Mouse (Mus musculus) cerebellum, postnatal 14 days (tissue): ENCODE data around the gene Cox19.
"Not testable (repeated sequence)": the region's sequence is repeated elsewhere in the genome, so short reads cannot be mapped to it uniquely, and the experiment has no call there.

Source experiments
- DNase-seq, 2 experiments: peaks; one replicate each; pipeline ENCODE4 v3.0.0; 2021; ENCODE audit warnings: mixed read lengths in 2 of 2

Gene Cox19

DNA sequence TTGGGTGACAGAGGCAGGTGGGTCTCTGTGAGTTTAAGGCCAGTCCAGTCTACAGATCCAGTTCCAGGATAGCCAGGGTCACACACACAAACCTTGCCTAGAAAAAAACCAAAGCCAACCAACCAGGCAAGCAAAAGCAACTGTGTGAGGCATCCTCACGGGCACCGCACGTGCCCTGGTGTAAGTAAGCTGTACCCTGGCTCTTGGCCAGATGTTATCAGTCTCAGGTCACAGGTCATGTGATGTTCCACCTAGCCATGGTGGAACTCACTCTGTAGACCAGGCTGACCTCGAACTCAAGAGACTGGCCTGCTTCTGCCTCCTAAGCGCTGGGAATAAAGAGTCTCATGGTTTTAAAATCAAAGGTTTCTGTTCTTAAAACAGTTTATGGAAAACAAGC lies 8.0 kb upstream of the Cox19 start:
- no peak for DNase-seq

DNA sequence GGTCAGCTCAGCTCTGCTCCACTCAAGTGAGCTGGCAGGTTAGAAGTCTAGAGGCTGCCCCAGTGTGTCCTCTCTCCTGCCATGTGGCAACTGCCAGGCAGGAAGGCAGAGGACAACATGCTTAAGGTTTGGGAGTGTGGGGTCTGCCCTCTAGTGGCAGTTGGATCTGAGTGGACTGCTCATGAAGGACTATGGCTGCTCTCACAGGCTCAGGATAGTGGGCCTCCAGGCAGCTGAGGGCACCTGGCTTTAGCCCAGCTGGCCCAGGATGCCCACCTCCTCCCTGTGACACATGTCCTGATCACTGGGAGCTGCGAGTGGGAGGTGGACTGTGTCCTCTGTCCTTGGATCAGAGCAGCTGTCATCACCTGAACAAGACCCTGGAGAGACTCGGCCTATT lies 7.4 kb upstream of the Cox19 start:
- DNase-seq: peak; percentile 74 to 82

GRCm38 (mm10) chr5:139355235-139355772 lies 4.1 kb upstream of the Cox19 start:
- DNase-seq: peak; percentile 94 to 96

DNA sequence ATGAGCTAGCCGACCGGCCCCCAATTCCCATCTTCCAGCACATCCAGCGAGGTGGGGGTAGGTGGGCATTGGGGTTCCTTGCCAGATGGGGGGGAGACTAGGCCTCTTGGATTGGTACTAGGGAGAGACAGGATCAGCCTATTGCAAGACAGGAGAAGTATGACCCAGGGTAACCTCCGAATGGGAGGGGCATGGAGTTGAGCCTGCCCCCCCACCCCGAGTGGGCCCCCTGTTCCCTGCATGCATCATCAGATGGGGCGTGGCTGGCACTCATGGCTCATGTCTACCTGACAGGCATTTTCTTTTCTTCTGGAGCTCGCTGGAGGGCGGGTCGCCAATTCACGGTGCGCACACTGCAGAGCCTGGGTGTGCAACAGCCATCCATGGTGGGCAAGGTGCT lies 2.7 kb upstream of the Cox19 start:
- no peak for DNase-seq

DNA sequence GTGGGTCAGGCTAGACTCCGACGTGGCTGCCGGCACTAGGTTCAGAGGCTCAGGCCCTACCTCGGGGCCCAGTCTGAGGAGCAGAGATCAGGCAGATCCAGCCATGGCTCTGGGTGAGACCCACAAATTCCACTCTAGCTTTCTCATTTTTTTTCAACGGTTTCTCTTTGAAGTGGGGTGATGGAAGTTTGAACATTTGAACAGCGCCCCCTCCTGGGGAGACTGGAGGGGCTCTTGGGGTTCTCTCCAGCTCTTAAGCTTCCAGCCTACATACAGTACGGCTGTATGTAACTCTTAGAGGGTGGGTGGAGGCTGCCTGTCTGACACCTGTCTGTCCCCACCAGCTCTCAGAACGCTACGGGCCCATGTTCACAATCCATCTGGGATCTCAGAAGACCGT lies 2.3 kb upstream of the Cox19 start:
- DNase-seq: no peak

GRCm38 (mm10) chr5:139352317-139352716 lies 1.1 kb upstream of the Cox19 start, which contains the start of gene Cyp2w1:
Gene Cyp2w1 (plus strand): TSS chr5:139352617.
- no peak for DNase-seq

GRCm38 (mm10) chr5:139351628-139352027 lies 410 bp upstream of the Cox19 start:
- no peak for DNase-seq

GRCm38 (mm10) chr5:139349713-139350112 lies 1.5 kb downstream of the Cox19 start:
- no peak for DNase-seq

GRCm38 (mm10) chr5:139347225-139347624 lies 4.0 kb downstream of the Cox19 start:
- DNase-seq: no peak

GRCm38 (mm10) chr5:139345364-139345714 lies 5.9 kb downstream of the Cox19 start:
- DNase-seq: no peak

DNA sequence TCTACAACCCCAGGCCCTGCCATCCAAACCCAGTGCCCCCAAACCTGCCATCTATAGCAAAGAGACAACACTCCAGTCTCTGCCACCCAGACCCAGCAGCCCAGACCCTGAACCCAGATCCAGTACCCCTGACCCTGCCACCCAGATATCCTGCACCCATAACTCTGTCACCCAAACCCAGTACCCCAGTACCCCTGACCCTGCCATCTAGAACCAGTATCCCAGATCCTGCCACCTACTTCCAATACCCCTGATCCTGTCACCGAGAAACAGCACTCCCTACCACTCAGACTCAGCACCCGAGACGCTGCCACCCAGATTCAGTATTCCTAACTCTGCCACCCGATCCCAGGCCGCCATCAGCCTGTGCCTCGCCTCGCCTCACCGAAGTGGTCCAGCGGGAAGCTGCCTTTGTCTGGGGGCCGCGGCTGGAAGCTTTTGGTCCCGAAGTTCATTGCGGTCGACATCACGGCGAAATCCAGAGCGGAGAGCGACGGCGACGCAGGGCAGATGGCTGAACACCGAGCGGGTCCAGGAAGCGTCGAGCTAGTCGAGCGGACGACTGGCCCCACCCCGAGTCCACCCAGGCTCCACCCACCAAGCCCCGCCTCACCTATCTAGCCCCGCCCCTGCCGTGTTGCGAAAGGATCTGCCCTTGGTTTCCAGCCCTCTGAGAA lies 6.4 kb downstream of the Cox19 start:
- DNase-seq: peak; percentile 94 to 96

GRCm38 (mm10) chr5:139344021-139344686 lies 7.1 kb downstream of the Cox19 start:
- DNase-seq: peak; percentile 84 to 89

DNA sequence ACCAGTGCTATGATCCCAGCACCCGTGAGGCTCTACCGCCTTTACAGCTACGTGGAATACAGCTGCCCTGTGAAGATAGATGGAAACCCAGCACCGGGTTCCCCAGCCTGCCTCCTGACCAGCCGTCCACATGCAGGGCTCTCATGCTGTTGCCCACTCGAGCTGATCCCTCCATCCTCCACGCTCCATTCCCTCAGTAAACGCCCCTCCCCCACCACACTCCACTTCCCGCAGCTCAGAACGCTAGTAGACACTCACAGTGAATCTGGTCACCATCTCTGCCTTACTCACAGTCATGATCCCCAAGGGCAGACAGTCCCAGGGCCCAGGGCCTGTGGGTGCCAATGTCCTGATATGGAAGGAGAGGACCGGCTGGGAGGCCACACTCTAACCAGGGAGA lies 12.3 kb downstream of the Cox19 start:
- peak in 1 of 2 experiments; percentile 74 for DNase-seq

GRCm38 (mm10) chr5:139338403-139338802 lies 12.8 kb downstream of the Cox19 start:
- DNase-seq: peak; percentile 78 to 85

GRCm38 (mm10) chr5:139337826-139338370 lies 13.3 kb downstream of the Cox19 start:
- peak; percentile 96 to 97 for DNase-seq

DNA sequence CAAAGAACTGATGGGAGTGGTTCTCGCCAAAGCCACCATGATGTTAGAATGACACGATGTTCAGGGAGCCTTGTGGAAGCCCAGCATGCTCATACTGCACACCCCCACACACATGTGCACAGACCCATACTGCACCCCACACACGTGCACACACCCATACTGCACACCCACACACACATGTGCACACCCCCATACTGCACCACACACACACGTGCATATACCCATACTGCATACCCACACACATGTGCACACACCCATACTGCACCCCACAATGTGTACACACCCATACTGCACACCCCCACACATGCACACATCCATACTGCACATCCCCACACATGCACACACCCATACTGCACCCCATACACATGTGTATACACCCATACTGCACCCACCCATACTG lies 15.6 kb downstream of the Cox19 start:
- DNase-seq: no peak

GRCm38 (mm10) chr5:139334394-139334793 lies 16.8 kb downstream of the Cox19 start:
- not testable (repeated sequence) for DNase-seq

GRCm38 (mm10) chr5:139333301-139334013 lies 17.8 kb downstream of the Cox19 start:
- no peak for DNase-seq

DNA sequence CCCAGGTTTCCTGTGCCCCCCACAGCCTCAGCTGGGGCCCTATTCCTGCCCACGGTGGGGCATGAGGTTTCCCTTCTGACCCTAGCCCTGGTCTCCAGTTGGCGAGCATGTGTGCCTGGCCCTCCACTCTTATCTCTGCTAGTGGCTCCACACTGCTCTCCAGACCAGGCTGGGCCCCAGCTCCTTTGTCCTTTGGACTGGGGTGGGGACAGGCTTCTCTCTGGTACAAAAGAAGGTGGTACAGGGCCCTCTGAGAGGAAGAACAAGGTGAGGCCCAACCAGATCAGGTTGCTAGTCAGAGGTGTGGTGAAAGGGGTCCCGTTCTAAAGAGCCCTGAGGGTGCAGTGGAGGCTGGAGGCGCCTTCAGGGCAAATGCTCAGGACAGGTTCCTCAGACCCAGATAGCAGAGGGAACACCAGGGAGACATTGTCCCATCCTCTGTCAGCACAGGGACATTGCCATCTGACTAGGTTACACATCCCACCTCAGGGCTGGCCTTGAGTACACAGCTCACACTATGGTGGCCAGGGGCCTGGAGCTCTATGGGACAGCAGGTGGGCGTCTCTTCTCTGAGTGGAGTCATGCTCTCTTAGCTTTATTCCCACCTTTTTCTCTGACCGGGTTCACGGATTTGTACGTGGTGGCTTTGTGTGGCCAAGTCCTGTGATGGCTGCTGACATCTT lies 18.5 kb downstream of the Cox19 start:
- no peak for DNase-seq

DNA sequence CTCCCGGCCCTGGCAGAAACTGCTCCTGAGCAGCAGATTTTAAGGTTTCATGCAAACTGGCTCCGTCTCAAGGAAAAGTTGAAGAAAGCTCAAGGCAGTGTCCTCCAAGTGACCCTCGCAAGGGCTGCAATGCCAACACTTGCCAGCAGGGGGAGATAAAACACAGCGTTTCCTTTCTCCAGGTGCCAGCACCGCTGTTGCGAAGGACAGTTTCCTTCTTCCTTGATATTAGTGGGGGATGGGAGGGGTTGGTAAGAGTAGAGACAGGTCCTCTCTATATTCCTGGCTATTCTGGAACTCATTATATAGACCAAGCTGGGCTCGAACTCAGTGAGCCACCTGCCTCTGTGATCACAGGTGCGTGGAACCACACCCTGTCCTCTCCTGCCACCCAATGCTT lies 19.5 kb downstream of the Cox19 start:
- DNase-seq: peak; percentile 92 to 95

GRCm38 (mm10) chr5:139330766-139331165 lies 20.5 kb downstream of the Cox19 start:
- no peak for DNase-seq

DNA sequence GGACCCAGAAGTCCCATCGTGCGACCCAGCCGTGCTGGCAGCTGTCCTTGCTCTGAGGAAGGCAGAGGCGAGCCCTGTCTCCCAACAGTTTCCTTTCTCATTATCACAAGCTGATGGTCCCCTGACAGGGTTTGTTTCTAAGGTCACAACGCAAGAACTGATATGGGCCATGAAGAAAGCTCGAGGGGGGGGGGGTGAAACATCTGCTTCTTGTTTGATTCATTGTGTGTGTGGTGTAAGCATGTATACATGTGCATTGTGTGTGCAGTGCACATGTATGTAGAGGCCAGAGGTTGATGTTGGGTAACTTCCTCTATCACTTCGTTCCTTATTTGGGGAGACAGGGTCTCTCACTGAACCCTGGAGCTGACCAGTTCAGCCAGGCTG lies 23.6 kb downstream of the Cox19 start:
- no peak for DNase-seq
